Mouse (Mus musculus): ENCODE data around the gene Hdgfl2.
"Not testable (repeated sequence)": the region's sequence is repeated elsewhere in the genome, so short reads cannot be mapped to it uniquely, and the experiment has no call there.

DNA sequence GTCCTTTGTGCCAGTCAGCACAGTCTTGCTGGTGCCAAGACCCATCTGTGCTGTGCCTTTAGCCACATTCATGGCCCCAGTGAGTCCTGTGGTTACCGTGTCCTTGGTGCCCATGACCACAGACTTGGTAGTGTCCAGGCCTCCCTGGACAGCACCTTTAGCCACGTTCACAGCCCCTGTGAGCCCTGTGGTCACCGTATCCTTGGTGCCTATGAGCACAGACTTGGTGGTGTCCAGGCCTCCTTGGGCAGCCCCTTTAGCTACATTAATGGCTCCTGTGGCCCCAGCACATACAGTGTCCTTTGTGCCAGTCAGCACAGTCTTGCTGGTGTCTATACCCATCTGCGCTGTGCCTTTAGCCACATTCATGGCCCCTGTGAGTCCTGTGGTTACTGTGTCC, 27.0 kb downstream of the Hdgfl2 start:
- not testable (repeated sequence) for TF ChIP-seq EP300, CTCF (IDR thresholded peaks at IDR 0.05; ENCODE audit: low read depth)

All from liver, embryonic 14.5 days (tissue).